Mouse (Mus musculus) G1E (cell line): ENCODE data around the gene Lhfpl4. TPM values are rescaled to one million over a fixed set of nuclear protein-coding genes. Genes with fewer than 3 reads are reported as not detected.

Experiments used
- ATAC-seq: 2 replicates; pipeline ENCODE4 v1.8.0; 2016; ENCODE audit warnings: mild to moderate bottlenecking; ENCODE audit not compliant: insufficient number of reproducible peaks, poor library complexity, low FRiP score, severe bottlenecking; ENCODE audit errors: extremely low read depth
- DNase-seq: peaks from one replicate; pipeline ENCODE4 v3.0.0; 2012; ENCODE audit warnings: low spot score
- H3K27me3 ChIP-seq: 2 replicates; pipeline ENCODE4 v1.6.1; 2012; ENCODE audit warnings: mild to moderate bottlenecking, low read length, inconsistent platforms; ENCODE audit not compliant: insufficient read depth
- H3K36me3 ChIP-seq: replicated peaks from 2 replicates; pipeline ENCODE3; 2012; ENCODE audit warnings: mild to moderate bottlenecking, inconsistent platforms
- H3K4me1 ChIP-seq: 2 replicates; pipeline ENCODE4 v1.6.1; 2012; ENCODE audit warnings: low read depth, low read length, inconsistent platforms, mixed read lengths; ENCODE audit not compliant: insufficient read depth
- H3K4me3 ChIP-seq: 2 replicates; pipeline ENCODE4 v1.5.1; 2012; ENCODE audit warnings: low read depth, mild to moderate bottlenecking, inconsistent platforms, low read length, moderate library complexity, mixed read lengths
- H3K9me3 ChIP-seq: replicated peaks from 2 replicates; pipeline ENCODE4 v1.6.1; 2012; ENCODE audit warnings: inconsistent platforms
- CTCF ChIP-seq: IDR thresholded peaks from 2 replicates; pipeline ENCODE4 v1.5.1; 2012; ENCODE audit warnings: low read depth, low read length, inconsistent platforms, mixed read lengths
- GATA1 ChIP-seq: IDR thresholded peaks from 2 replicates; pipeline ENCODE4 v1.6.1; 2012; ENCODE audit warnings: borderline replicate concordance, low read length, inconsistent platforms, mixed read lengths
- GATA2 ChIP-seq: IDR thresholded peaks from 2 replicates; pipeline ENCODE4 v1.6.1; 2012; ENCODE audit warnings: low read depth, low read length, inconsistent platforms, borderline replicate concordance
- POLR2AphosphoS5 ChIP-seq: IDR thresholded peaks from 2 replicates; pipeline ENCODE4 v1.6.1; 2012; ENCODE audit warnings: low read depth, low read length, inconsistent platforms; ENCODE audit not compliant: insufficient replicate concordance
- TAL1 ChIP-seq: conservative IDR thresholded peaks from 2 replicates; pipeline ENCODE4 v1.6.1; 2012; ENCODE audit warnings: low read depth, low read length, inconsistent platforms, mixed read lengths
- polyA plus RNA-seq: library from polyadenylated mRNA; stranded (reverse); fragments of >175 nt; gene quantifications from 2 replicates; pipeline ENCODE4 v1.2.3, GENCODE M21; 2012
- total RNA-seq, 2 experiments: library from RNA; stranded (forward) in 1 of 2; stranded (reverse) in 1 of 2; fragments of 200-1000 nt in 1 of 2; fragments of >200 nt in 1 of 2; fragmentation: Nextera tagmentation in 1 of 2; gene quantifications; 2 replicates each; pipeline ENCODE4 v1.2.3; 2014 to 2017

Gene Lhfpl4
- total and polyA plus RNA-seq, 3 experiments: 0.05 TPM; not detected in 2

DNA sequence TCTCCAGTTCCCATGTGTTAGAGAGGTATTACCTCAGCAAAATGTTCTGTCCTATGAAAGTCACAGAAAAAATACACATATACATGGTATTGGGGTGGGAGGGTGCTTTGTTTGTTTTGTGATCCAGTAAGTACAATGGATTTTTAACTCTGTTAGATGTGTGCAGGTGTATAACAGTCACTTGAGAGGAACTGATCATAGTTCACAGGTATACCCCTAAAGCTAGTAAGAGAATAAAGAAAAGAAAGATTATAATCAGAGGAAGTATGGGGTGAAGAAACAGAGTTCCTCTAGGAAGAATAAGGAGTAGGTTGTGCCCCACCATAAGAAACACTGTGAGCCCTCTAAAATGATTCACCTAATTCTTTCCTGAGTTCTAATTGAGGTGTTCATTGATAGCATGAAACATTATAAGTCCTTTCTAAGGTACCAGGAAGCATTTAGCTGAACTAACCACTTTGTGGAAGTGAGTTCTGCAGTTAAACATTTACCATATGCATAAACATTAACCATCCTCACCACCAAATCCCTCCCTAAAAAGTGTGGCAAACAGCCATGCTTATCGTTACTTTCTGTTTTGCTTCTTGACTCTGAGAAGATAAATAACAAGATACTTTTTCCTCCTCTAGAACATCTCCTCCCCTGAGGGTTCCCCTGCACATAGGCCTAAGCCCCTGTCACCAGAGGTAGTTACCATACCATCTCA, 53.6 kb downstream of the Lhfpl4 start:
- Histone ChIP-seq H3K4me3 (no peak overlapping the region), H3K9me3 (no peaks in the 10 kb centered on the region), H3K27me3 (no peaks in the 10 kb centered on the region), H3K4me1 (peaks cover 14% of the 10 kb centered on the region), H3K36me3 (peaks cover 90% of the 10 kb centered on the region)
- no peak for DNase-seq
- no peak for TF ChIP-seq TAL1
- TF ChIP-seq GATA1: no peak
- no peak for TF ChIP-seq GATA2
- no peak for TF ChIP-seq POLR2AphosphoS5
- no peak for TF ChIP-seq CTCF
- no peak for ATAC-seq

DNA sequence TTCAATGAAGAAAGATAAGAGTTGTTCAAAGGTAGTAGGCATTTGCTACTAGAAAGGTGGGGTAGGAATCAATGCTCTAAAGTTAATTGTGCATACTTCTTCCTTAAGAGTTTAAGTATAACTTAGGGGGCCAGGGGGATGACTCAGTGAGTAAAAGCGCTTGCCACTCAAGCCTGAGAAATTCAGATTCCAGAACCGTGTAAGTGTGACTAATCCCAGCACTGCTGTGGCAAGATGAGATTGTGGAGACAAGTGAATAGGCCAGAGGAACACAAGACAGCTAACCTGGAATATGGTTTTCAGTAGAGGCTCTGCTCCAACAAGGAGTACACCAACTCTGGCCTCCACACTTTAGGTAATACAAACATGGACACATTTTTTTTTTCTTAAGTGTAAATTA, 61.8 kb downstream of the Lhfpl4 start:
- Histone ChIP-seq H3K9me3 (no peaks in the 10 kb centered on the region), H3K27me3 (no peaks in the 10 kb centered on the region), H3K4me1 (peaks cover 12% of the 10 kb centered on the region), H3K4me3 (no peak overlapping the region), H3K36me3 (peaks cover 78% of the 10 kb centered on the region)
- DNase-seq (no peak), ATAC-seq (no peak)
- no peak for TF ChIP-seq POLR2AphosphoS5
- TF ChIP-seq TAL1: no peak
- no peak for TF ChIP-seq CTCF
- no peak for TF ChIP-seq GATA1
- no peak for TF ChIP-seq GATA2

- Histone ChIP-seq H3K4me3 (no peak overlapping the region), H3K4me1 (no peaks in the 10 kb centered on the region), H3K9me3 (no peaks in the 10 kb centered on the region), H3K36me3 (peaks cover 92% of the 10 kb centered on the region), H3K27me3 (no peaks in the 10 kb centered on the region)
- DNase-seq (no peak), ATAC-seq (no peak)
- TF ChIP-seq GATA1: no peak
Observed at GRCm38 (mm10) chr6:113120806-113121205, 74.4 kb downstream of the Lhfpl4 start.

Other genes starting within 250 kb of the Lhfpl4 start
- not detected in 2 replicates for gene Srgap3, start 248.1 kb downstream of the Lhfpl4 start, total RNA-seq (2014; fragmentation: Nextera tagmentation)
- 0.05 and 0.06 TPM in 2 replicates for gene Srgap3, start 248.1 kb downstream of the Lhfpl4 start, total RNA-seq (2017)
- gene Srgap3, start 248.1 kb downstream of the Lhfpl4 start, polyA plus RNA-seq: not detected in 2 replicates
- 127 and 145 TPM in 2 replicates for gene Thumpd3, start 149.2 kb downstream of the Lhfpl4 start, total RNA-seq (2014; fragmentation: Nextera tagmentation)
- 89.2 and 95.1 TPM in 2 replicates for gene Thumpd3, start 149.2 kb downstream of the Lhfpl4 start, total RNA-seq (2017)
- gene Thumpd3, start 149.2 kb downstream of the Lhfpl4 start, polyA plus RNA-seq: 6.7 and 7.5 TPM in 2 replicates
- gene Setd5, start 118.0 kb downstream of the Lhfpl4 start, total RNA-seq (2014; fragmentation: Nextera tagmentation): 262 and 272 TPM in 2 replicates
- gene Setd5, start 118.0 kb downstream of the Lhfpl4 start, total RNA-seq (2017): 89.2 and 95.0 TPM in 2 replicates
- gene Setd5, start 118.0 kb downstream of the Lhfpl4 start, polyA plus RNA-seq: 131 and 154 TPM in 2 replicates
- 21.1 and 21.8 TPM in 2 replicates for gene Mtmr14, start 42.5 kb upstream of the Lhfpl4 start, total RNA-seq (2014; fragmentation: Nextera tagmentation)
- gene Mtmr14, start 42.5 kb upstream of the Lhfpl4 start, total RNA-seq (2017): 30.6 and 41.8 TPM in 2 replicates
- gene Mtmr14, start 42.5 kb upstream of the Lhfpl4 start, polyA plus RNA-seq: 43.2 and 53.7 TPM in 2 replicates
- gene Cpne9, start 86.9 kb upstream of the Lhfpl4 start, total RNA-seq (2014; fragmentation: Nextera tagmentation): 0.24 TPM in 1 of 2 replicates, not detected in the other
- 0.11 TPM in 1 of 2 replicates, not detected in the other for gene Cpne9, start 86.9 kb upstream of the Lhfpl4 start, total RNA-seq (2017)
- 0.04 TPM in 1 of 2 replicates, not detected in the other for gene Cpne9, start 86.9 kb upstream of the Lhfpl4 start, polyA plus RNA-seq
- gene Brpf1, start 111.8 kb upstream of the Lhfpl4 start, total RNA-seq (2014; fragmentation: Nextera tagmentation): 46.5 and 56.0 TPM in 2 replicates
- gene Brpf1, start 111.8 kb upstream of the Lhfpl4 start, total RNA-seq (2017): 26.5 and 26.9 TPM in 2 replicates
- 37.9 and 40.6 TPM in 2 replicates for gene Brpf1, start 111.8 kb upstream of the Lhfpl4 start, polyA plus RNA-seq
- 30.4 and 56.3 TPM in 2 replicates for gene Ogg1, start 131.6 kb upstream of the Lhfpl4 start, total RNA-seq (2014; fragmentation: Nextera tagmentation)
- gene Ogg1, start 131.6 kb upstream of the Lhfpl4 start, total RNA-seq (2017): 10.9 and 11.5 TPM in 2 replicates
- gene Ogg1, start 131.6 kb upstream of the Lhfpl4 start, polyA plus RNA-seq: 10.4 and 11.3 TPM in 2 replicates
- gene Camk1, start 148.6 kb upstream of the Lhfpl4 start, total RNA-seq (2014; fragmentation: Nextera tagmentation): 0.98 TPM in 1 of 2 replicates, not detected in the other
- 0.82 and 1.2 TPM in 2 replicates for gene Camk1, start 148.6 kb upstream of the Lhfpl4 start, total RNA-seq (2017)
- 0.07 and 0.10 TPM in 2 replicates for gene Camk1, start 148.6 kb upstream of the Lhfpl4 start, polyA plus RNA-seq
- gene Tada3, start 182.5 kb upstream of the Lhfpl4 start, total RNA-seq (2014; fragmentation: Nextera tagmentation): 33.2 and 35.2 TPM in 2 replicates
- 15.7 and 18.2 TPM in 2 replicates for gene Tada3, start 182.5 kb upstream of the Lhfpl4 start, total RNA-seq (2017)
- 65.3 and 88.5 TPM in 2 replicates for gene Tada3, start 182.5 kb upstream of the Lhfpl4 start, polyA plus RNA-seq
- gene Arpc4, start 182.7 kb upstream of the Lhfpl4 start, total RNA-seq (2014; fragmentation: Nextera tagmentation): 69.7 and 96.4 TPM in 2 replicates
- 263 and 271 TPM in 2 replicates for gene Arpc4, start 182.7 kb upstream of the Lhfpl4 start, total RNA-seq (2017)
- 247 and 264 TPM in 2 replicates for gene Arpc4, start 182.7 kb upstream of the Lhfpl4 start, polyA plus RNA-seq
- 43.3 and 47.6 TPM in 2 replicates for gene Ttll3, start 193.9 kb upstream of the Lhfpl4 start, total RNA-seq (2014; fragmentation: Nextera tagmentation)
- gene Ttll3, start 193.9 kb upstream of the Lhfpl4 start, total RNA-seq (2017): 20.5 and 22.7 TPM in 2 replicates
- gene Ttll3, start 193.9 kb upstream of the Lhfpl4 start, polyA plus RNA-seq: 10.2 and 15.1 TPM in 2 replicates
- 8.7 and 20.2 TPM in 2 replicates for gene Rpusd3, start 224.0 kb upstream of the Lhfpl4 start, total RNA-seq (2014; fragmentation: Nextera tagmentation)
- 7.7 and 8.5 TPM in 2 replicates for gene Rpusd3, start 224.0 kb upstream of the Lhfpl4 start, total RNA-seq (2017)
- 113 TPM in 2 replicates for gene Rpusd3, start 224.0 kb upstream of the Lhfpl4 start, polyA plus RNA-seq
- not detected in 2 replicates for gene Cidec, start 240.4 kb upstream of the Lhfpl4 start, total RNA-seq (2014; fragmentation: Nextera tagmentation)
- 0.06 and 0.27 TPM in 2 replicates for gene Cidec, start 240.4 kb upstream of the Lhfpl4 start, total RNA-seq (2017)
- gene Cidec, start 240.4 kb upstream of the Lhfpl4 start, polyA plus RNA-seq: not detected in 2 replicates
- gene Jagn1, start 247.2 kb upstream of the Lhfpl4 start, total RNA-seq (2014; fragmentation: Nextera tagmentation): 19.4 and 21.7 TPM in 2 replicates
- gene Jagn1, start 247.2 kb upstream of the Lhfpl4 start, total RNA-seq (2017): 12.9 and 14.0 TPM in 2 replicates
- gene Jagn1, start 247.2 kb upstream of the Lhfpl4 start, polyA plus RNA-seq: 5.6 and 6.3 TPM in 2 replicates